Mouse (Mus musculus): ENCODE measurements around the gene Tbl3.
"Not testable (repeated sequence)": the region's sequence is repeated elsewhere in the genome, so short reads cannot be mapped to it uniquely, and the experiment has no call there.

The Tbl3 gene

DNA sequence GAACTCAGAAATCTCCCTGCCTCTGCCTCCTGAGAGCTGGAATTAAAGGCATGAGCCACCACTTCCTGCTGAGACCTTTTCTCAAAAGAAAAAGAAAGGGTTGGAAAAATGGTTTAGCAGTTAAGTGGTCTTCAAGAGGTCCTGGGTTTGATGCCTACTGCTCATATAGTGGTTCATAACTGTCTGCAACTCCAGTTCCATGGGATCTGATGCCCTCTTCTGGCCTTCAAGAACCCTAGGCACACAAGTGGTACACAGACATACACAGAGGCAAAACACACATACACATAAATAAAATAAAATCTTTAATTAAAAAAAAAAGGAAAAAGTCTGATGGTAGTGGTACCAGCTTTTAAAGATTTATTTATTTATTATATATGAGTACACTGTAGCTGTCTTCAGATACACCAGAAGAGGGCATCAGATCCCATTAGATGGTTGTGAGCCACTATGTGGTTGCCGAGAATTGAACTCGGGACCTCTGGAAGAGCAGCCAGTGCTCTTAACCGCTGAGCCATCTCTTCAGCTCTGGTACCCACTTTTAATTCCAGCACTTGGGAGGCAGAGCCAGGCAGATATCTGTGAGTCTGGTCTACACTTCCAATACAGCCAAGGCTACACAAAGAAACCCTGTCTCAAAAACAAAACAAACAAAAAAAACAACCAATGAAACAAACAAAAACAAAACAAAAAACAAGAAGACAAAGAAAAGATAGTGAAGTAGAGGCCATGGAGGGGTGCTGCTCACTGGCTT lies 18.4 kb upstream of the Tbl3 start:
- no peak for DNase-seq

DNA sequence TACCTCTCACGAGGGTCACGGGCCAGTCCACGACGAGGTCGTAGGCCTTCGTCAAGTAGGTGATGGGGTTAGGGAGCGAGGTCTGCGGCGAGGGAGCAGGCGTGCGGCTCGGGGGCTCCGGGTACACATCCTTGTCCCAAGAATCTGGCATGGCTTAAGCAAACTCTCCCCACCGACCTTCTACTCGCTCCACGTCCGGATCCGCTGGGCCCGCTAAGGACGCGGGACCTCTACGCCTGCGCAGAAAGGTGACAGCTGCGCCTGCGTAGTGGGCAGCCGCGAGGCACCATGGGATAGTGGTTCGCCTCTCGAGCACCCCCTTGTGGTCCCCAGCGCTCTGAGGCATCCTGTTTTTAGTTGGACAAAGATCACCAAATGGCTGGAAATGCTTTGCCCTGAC lies 16.7 kb upstream of the Tbl3 start, which contains the start of gene Ndufb10:
Gene Ndufb10, minus strand, starts transcription at position 295 of the 400 bp plus-strand sequence.
- DNase-seq = peak; percentile 96 to 99

DNA sequence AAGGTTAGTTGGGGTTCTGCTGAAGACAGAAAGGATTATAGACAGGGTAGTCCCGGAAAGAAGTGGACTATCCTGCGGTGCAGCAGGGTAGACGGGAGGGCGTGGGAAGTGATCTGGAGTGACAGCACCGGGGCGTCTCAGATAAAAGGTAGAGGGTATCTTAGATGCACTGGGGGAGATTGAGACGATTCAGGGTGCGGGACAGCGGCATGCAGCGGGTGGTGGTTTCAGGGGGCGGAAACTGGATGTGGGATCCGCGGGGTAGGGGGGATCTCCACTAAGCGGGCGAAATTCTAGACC lies 16.4 kb upstream of the Tbl3 start:
- no peak for DNase-seq

DNA sequence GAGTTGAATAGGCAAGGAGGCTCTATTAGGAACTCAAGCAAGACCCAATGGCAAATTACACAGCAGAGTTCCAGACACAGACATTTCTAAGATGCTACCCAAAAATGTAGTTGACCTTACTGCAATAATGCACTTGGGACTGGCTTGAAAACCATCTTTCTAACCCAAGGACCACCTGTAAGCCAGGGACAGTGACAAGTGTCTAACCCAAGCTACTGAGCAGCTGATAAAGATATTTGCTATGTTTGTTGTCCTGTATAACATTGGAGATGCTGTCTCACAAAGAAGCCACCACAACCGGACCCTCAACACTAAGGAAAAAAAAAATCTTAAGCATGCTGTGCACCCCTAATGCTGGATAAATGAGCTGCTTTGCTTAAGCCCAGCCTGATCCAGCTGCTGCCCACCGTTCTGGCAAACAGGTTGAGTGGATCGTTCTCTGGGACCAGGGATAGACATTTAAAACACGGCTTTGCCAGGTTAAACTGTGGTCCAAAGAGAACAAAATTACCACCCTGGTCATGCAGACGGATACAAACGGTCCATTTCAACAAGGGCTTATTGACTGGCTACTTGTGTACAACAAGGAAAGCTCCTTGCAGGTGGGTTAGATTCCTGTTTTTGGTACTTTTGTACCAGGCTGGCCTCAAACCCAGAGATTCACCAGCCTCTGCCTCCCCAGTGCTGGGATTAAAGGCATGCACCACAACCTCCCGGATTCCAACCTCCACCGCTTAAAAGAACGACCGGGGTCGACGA lies 15.8 kb upstream of the Tbl3 start:
- DNase-seq = no peak

DNA sequence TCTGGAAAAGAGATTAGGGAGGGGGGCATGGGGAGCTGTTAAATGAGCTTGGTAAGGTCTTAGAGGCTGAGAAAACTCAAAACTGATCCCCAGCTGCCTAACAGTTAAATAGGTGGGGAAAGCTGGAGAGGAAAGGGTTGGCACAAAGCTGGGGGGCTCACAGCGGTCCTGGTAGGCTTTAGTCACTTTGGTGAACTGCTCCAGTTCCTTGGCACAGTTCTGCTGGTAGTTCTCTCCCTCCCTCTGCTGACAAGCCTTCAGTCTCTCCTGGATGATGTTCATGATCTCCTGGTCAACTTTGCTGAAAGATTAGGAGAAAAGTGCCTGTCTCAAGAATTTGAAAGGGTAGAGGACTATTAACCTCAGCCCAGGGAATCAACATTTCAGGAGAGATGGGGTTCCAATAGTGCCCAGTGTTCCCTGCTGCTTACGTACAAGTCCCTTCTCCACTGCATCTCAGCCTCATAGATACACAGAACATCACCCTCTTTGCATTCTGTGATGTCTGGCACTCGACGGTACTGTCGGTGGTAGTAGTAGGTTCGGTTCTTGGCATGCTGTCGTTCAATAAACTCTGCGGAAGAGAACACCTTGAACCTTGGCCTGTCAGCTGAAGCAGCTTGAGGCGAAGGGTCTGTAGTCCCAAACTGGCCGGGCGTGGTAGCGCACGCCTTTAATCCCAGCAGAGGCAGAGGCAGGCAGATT lies 14.9 kb upstream of the Tbl3 start:
- DNase-seq = no peak

DNA sequence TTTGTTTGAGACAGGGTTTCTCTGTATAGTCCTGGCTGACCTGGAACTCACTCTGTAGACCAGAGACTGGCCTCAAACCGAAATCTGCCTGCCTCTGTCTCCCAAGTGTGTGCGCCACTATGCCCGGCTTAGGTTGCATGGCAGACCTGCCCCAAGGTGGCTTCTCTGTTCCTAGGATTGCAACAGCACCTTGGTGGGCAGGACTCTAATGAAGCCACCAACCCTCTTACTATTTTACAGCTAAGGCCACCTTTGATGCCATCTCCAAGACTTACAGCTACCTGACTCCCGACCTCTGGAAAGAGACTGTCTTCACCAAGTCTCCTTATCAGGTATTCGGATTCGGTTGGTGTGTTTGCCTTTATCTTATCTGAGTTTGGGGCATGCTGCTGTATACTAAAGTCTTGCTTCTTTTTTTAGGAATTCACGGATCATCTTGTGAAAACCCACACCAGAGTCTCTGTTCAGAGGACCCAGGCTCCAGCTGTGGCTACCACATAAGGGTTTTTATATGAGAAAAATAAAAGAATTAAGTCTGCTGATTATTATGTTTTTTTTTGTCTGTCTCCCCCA lies 14.0 kb upstream of the Tbl3 start:
- not testable (repeated sequence) for DNase-seq

DNA sequence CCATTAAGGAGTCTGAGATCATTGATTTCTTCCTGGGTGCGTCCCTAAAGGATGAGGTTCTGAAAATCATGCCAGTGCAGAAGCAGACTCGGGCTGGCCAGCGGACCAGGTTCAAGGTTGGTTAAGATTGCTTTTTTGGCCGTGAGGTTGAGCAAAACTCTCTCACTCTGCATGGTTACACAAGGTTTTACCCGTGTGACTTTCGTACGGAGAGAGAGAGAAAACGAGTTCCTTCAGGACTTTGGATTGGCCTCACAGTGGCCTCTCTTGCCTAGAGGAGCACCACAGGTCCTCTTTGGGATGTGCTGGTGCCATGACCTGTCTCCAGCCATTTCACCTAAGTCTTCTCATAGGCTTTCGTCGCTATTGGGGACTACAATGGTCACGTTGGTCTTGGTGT lies 13.2 kb upstream of the Tbl3 start:
- DNase-seq = not testable (repeated sequence)

DNA sequence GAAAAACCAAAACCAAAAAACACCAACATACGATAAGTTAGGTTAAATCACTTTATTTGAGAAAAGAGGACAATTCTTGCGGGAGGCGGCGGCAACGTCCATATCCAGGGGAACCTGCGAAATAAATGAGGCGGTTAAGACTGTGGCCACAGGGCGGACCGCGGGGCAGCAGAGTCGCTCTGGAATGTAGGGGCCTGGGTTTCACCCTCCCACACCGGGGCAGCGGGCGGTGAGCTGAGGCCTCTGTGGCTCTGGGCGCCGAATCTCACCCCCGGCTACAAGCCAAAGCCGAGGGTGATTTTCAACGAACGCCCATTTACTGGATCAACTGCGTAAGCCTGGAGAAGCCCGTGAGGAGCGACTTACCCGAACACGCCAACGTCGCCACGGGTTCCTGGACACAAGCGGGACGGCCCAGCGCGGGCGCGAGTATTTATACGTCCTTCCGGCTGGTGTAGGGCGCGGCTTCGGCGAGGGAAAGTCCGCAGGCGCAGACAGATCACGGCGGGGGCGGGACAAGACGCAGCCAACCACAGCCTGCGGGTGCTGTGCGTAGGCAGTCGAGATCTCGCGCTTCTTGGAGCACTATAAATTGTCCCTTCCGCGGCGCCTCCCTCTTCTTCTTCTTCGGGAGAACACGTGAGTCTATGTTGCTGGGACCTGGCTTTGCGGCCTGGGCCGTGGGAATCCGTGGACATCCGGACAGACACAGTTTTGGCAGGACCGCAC lies 12.2 kb upstream of the Tbl3 start:
- peak; percentile 99 for DNase-seq

DNA sequence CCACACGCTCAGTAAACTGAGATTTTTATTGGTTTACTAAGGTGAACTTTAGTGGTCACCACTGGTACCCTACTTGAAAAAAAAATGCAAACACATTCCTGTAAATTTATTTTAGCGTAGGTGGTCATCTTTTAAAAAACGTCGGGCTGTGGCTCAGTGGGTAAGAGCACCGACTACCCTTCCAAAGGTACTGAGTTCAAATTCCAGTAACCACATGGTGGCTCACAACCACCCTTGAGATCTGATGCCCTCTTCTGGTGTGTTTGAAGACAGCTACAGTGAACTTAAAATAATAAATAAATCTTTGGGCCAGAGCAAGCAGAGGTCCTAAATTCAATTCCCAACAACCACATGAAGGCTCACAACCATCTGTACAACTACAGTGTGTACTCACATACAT lies 11.5 kb upstream of the Tbl3 start:
- DNase-seq = not testable (repeated sequence)

DNA sequence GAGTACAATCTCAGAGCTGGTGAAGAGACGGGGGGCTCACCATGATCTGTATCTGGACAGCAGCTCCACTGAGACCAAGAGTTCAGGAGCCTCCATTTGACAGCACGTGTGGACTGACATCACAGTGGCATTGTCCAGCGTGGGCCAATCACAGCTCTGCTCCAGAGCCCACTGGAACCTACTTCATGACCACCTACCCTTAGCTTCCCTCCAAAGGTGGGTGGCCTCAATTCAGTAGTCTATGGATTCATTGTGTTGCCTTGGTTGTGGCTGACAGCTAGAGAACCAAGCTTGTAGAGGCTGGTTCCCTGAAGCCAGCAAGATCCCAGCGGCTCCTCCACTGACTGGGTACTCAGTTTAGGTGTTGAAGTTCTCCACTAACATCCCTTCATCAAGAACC lies 10.5 kb upstream of the Tbl3 start, which contains the start of the genes Rnf151 and Rps2:
Gene Rnf151, minus strand, starts transcription at position 121 of the 400 bp plus-strand sequence.
Gene Rps2, plus strand, starts transcription at position 174 of the 400 bp plus-strand sequence.
- DNase-seq = no peak

DNA sequence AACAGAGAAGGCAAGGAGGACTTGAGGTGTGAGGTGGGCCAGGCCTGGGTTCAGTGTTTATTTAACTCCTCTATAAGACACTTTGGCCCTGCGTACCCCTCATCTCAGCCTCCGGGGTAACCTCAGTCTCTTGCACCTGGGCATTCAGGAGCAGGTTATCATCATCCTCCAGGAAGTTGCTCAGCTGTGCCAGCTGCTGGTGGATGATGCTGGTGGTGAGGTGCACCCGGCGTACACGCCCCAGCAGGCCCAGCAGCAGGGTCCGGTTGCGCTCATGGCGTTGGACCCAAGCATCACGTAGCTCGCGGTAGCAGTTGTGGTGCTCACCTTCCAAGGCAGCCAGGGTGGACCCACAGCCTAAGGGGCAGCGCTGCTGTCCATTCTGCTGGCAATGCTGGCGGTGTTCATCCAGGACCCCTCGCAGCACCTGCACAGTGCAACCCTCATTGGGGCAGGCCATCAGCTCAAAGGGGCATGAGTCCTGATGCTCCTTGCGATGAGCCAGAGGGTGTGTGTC lies 8.8 kb upstream of the Tbl3 start:
- DNase-seq = no peak

DNA sequence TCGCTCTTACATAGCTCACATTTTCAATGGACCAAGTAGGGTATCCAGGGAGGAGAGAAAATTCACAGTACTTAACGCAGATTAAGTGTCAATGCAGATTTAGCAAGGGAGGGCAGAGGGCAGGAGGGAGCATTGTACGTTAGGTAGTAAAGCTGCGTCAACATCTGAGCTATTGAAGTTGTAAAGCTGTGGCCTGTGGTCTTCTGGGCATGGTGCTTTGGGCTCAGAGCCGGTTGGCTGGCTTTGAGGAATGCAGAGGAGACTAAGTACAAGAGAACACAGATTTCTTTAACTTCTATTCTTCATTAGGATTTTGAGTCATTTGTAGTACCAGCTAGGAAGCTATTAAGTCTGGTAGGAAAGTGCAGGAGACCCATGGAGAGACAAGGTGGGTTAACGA lies 8.1 kb upstream of the Tbl3 start:
- no peak for DNase-seq

DNA sequence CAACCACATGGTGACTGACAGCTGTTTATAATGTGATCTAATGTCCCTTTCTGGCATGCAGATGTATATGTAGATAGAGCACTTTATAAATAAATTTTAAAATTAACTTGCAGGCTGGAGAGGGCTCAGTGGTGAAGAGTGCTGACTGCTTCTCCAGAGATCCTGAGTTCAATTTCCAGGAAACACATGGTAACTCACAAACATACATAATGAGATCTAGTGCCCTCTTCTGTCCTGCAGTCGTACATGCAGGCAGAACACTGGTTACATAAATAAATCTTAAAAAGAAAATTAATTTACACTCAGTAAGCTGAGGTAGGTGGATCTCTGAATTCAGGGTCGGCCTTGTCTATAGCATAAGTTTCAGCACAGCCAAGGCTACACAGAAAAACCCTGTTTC lies 1.2 kb upstream of the Tbl3 start:
- no peak for DNase-seq

DNA sequence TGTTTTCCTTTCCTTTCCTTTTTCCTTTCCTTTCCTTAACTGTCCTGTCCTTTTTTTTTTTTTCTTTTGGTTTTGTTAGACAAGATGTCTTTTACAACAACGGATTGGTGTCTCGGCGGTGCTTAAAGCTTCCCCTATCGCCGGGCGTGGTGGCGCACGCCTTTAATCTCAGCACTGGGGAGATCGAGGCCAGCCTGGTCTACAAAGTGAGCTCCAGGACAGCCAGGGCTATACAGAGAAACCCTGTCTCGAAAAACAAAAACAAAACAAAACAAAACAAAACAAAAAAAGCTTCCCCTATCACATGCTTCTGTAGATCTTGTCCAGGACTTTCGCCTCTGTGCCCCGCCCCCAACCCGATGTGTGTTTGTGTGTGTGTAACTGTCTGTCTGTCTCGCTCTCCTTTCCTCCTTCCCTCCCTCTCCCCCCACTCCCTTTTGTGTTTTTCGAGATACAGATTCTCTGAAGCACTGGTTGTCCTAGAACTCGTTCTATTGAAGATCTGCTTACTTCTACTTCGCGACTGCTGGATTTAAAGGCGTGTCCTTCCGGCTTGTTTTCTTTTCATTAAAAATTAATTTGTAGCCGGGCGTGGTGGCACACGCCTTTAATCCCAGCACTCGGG lies 453 bp upstream of the Tbl3 start:
- DNase-seq = peak in 1 of 2 experiments; percentile 39

DNA sequence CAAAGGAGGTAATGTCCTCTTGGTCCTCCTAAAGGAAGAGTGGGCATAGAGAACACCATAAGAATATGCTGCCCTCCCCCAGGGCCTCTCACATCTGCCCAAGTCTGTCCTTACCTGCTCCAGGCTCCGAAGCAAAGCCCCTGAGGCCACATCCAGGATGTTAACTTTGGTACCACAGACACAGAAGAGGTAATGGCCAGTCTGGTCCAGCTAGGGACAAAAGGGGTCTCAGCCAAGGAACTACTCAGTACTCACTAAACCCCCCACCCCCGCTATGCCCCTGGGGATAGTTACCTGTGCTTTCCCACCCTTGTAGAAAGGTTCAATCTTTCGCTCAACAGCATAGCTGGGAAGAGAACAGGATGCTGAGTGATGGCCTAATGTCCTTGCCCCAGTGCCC lies 1.6 kb downstream of the Tbl3 start:
- DNase-seq = peak in 1 of 2 experiments; percentile 33

DNA sequence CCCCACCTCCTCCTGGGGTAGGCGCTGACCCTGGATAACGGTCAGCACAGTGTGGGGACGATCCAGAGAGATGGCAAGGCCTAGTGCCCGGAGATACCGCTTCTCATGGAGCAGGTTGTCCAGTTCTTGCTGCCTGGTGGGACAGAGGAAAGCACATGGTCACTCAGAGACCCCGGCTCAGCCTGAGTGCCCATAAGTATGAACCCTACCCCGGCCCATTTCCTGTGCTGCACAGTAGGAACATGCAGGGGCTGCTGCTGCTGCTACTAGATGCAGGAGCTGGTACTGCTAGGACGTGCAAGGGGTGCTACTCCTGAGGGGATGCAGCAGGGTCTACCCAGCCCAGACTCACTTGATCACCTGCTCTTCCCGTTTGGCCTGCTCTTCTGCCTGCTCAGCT lies 6.2 kb downstream of the Tbl3 start:
- no peak for DNase-seq

DNA sequence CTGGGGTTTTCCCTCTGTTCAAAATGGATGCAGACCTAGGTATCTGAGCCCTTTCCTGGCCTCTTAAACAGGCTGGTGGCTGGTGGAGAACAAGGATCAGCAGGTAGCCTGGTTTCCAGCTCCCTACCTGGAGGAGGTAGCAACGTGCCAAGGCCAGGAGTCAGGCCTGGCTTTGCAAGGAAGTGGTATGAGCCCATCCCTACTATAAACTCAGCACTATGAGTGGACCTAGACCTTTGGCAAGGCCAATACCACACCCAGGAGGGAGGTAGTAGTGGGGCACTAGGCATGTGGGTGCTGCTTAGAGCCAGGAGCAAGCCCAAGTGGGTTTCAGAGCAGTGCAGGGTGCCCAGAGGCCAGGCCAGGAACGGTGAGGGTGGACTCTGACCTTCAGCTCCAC lies 8.0 kb downstream of the Tbl3 start:
- peak in 1 of 2 experiments; percentile 34 for DNase-seq

DNA sequence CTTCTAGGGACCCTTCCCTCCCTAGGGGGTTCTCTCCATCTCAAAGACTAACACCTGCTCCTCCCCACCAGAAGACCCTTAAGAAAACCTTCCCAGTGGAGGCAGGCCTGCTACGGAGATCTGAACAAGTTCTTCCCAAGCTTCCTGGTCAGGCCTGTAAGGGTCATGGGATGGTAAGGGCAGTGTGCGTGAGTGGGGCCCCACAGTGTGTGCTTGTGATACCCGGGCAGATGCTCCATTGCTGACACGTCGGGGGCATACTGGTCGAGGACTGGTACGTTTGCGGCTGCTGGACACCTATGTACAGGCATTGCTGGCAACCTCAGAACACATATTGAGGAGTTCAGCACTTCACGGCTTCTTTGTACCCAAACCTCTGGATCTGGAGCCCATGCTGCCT lies 8.7 kb downstream of the Tbl3 start:
- no peak for DNase-seq

DNA sequence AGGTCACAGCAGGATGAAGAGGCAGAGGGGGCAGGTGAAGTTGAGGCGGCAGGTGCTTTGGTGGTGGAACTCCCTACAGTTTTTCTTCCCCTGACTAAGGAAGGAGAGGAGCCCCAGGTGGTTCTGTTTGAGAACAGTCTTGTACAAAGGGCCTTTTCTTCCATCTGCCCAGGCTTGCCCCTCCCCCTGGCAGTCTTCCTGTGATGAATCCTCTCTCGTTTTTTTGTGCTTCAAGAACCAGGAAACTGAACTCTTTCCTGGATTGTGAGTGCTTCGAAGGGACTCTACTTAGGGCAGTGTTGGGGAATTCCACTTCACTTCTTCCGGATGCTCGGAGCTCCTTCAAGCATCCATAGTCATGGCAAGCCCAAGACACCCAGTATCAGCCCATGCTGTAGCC lies 9.5 kb downstream of the Tbl3 start:
- DNase-seq = peak in 1 of 2 experiments; percentile 52

DNA sequence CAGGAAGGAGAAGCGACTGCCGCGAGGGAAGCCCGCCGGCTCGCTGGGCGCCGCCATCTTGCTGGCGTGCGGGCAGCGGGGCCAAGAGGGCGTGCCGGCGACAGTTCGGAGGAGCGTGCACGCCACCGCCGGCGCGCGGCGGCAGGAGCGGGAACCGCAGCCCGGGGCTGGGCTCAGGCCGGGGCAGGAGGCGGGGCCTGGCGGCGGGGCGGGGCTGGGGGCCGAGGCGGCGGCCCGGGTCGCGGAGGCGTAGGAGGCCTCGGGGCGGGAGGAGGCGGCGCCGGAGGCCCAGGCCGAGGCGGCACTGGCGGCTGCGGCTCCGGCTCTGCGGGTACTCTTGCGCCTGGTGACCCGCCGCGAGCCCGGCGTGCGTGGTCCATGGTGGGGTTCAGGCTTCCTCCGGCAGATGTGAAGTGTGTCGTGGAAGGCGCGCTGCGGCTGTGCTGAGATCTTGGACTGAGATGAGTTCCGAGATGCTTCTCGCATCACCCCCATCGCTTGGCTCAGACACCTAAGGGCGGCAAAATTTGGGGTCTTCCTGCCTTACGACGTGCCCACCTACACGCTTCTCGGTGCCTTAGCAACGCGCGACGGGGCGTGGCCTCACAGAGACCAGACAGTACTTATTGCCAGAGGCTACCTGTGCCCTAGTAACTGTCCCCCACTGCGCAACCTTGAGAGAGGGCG lies 11.3 kb downstream of the Tbl3 start, which contains the start of the genes Gfer and Noxo1:
Gene Gfer, minus strand, starts transcription at position 146 of the 687 bp plus-strand sequence.
Gene Noxo1, plus strand, starts transcription at position 224 of the 687 bp plus-strand sequence.
- peak; percentile 88 to 95 for DNase-seq

Data from kidney, postnatal 25 days (tissue).